Mouse (Mus musculus) CH12.LX (cell line): ENCODE data around the gene Itsn1. TPM values are rescaled to one million over a fixed set of nuclear protein-coding genes. Genes with fewer than 3 reads are reported as not detected.

Source experiments
- DNase-seq: peaks from one replicate; pipeline ENCODE4 v3.0.0-alpha.2; 2013; ENCODE audit errors: extremely low read depth
- H3K27ac ChIP-seq: 2 replicates; pipeline ENCODE4 v1.5.1; 2012; ENCODE audit warnings: low read depth, mild to moderate bottlenecking, control low read depth, moderate library complexity; ENCODE audit not compliant: insufficient read depth
- H3K27me3 ChIP-seq: replicated peaks from 2 replicates; pipeline ENCODE3; 2012; ENCODE audit warnings: inconsistent platforms
- H3K36me3 ChIP-seq, 2 experiments: replicated peaks in 1 of 2; 2 replicates each; pipeline versions ENCODE3 to v1.6.1; 2012; ENCODE audit warnings: inconsistent platforms in 1 of 2, low read length in 1 of 2, mild to moderate bottlenecking in 1 of 2, mixed read lengths in 1 of 2, moderate library complexity in 1 of 2; ENCODE audit not compliant: control insufficient read depth in 1 of 2, insufficient read depth in 1 of 2
- H3K4me1 ChIP-seq, 2 experiments: 2 replicates each; pipeline ENCODE4 v1.6.1; 2012; ENCODE audit warnings: inconsistent platforms in 1 of 2, moderate library complexity in 1 of 2; ENCODE audit not compliant: insufficient read depth in 2 of 2, control insufficient read depth in 1 of 2
- H3K4me2 ChIP-seq: 2 replicates; pipeline ENCODE4 v1.6.1; 2012; ENCODE audit warnings: low read depth, mild to moderate bottlenecking, control low read depth; ENCODE audit not compliant: poor library complexity, insufficient read depth, severe bottlenecking
- H3K4me3 ChIP-seq, 3 experiments: fragments of 150-350 bp in 1 of 3; sonication (generic) in 1 of 3; replicated peaks in 1 of 3; 2 replicates each; pipeline versions ENCODE3 to v1.5.1; 2011 to 2012; ENCODE audit warnings: low read depth in 2 of 3, low read length in 2 of 3, mild to moderate bottlenecking in 2 of 3, moderate library complexity in 2 of 3, control low read depth in 1 of 3, improper control_type of control experiment in 1 of 3, inconsistent platforms in 1 of 3, mixed read lengths in 1 of 3; ENCODE audit not compliant: poor library complexity in 1 of 3
- H3K79me2 ChIP-seq: replicated peaks from 2 replicates; pipeline ENCODE4 v1.6.1; 2012; ENCODE audit warnings: mild to moderate bottlenecking, moderate library complexity; ENCODE audit not compliant: control insufficient read depth, poor library complexity, insufficient read depth, severe bottlenecking; ENCODE audit errors: extremely low read depth
- H3K9ac ChIP-seq: 2 replicates; pipeline ENCODE4 v1.6.1; 2012; ENCODE audit warnings: low read depth, mild to moderate bottlenecking, control low read depth, moderate library complexity; ENCODE audit not compliant: insufficient read depth
- H3K9me3 ChIP-seq: replicated peaks from 2 replicates; pipeline ENCODE3; 2012; ENCODE audit warnings: low read length, inconsistent platforms, mixed read lengths
- BHLHE40 ChIP-seq: IDR thresholded peaks from 2 replicates; pipeline ENCODE4 v1.6.1; 2011; ENCODE audit warnings: mild to moderate bottlenecking, low read depth, low read length, improper control_type of control experiment
- CHD1 ChIP-seq: IDR thresholded peaks from 2 replicates; pipeline ENCODE4 v1.6.1; 2012; ENCODE audit warnings: low read depth, low read length, improper control_type of control experiment, inconsistent platforms
- CHD2 ChIP-seq: IDR thresholded peaks from 2 replicates; pipeline ENCODE4 v1.6.1; 2011; ENCODE audit warnings: low read length, improper control_type of control experiment
- E2F4 ChIP-seq: IDR thresholded peaks from 2 replicates; pipeline ENCODE4 v1.6.1; 2011; ENCODE audit warnings: low read depth, low read length, improper control_type of control experiment; ENCODE audit not compliant: insufficient replicate concordance
- EP300 ChIP-seq: IDR thresholded peaks from 2 replicates; pipeline ENCODE4 v1.6.1; 2011; ENCODE audit warnings: low read length, improper control_type of control experiment
- ETS1 ChIP-seq: conservative IDR thresholded peaks from 2 replicates; pipeline ENCODE4 v1.6.1; 2012; ENCODE audit warnings: low read depth, mild to moderate bottlenecking, inconsistent platforms, low read length, improper control_type of control experiment, moderate library complexity
- JUN ChIP-seq: IDR thresholded peaks from 2 replicates; pipeline ENCODE4 v1.6.1; 2011; ENCODE audit warnings: low read depth, mild to moderate bottlenecking, low read length, improper control_type of control experiment, moderate library complexity; ENCODE audit not compliant: insufficient read depth
- JUND ChIP-seq: conservative IDR thresholded peaks from 2 replicates; pipeline ENCODE4 v1.6.1; 2011; ENCODE audit warnings: low read depth, low read length, improper control_type of control experiment
- MAFK ChIP-seq: IDR thresholded peaks from 2 replicates; pipeline ENCODE4 v1.6.1; 2011; ENCODE audit warnings: low read length, improper control_type of control experiment; ENCODE audit not compliant: insufficient replicate concordance
- NELFE ChIP-seq: IDR thresholded peaks from 2 replicates; pipeline ENCODE4 v1.6.1; 2011; ENCODE audit warnings: low read depth, low read length, improper control_type of control experiment
- POLR2A ChIP-seq: IDR thresholded peaks from 2 replicates; pipeline ENCODE4 v1.6.1; 2011; ENCODE audit warnings: low read depth, mild to moderate bottlenecking, improper control_type of control experiment, low read length
- RCOR1 ChIP-seq: conservative IDR thresholded peaks from 2 replicates; pipeline ENCODE4 v1.6.1; 2012; ENCODE audit warnings: low read depth, mild to moderate bottlenecking, inconsistent platforms, low read length, improper control_type of control experiment
- SIN3A ChIP-seq: IDR thresholded peaks from 2 replicates; pipeline ENCODE4 v1.6.1; 2012; ENCODE audit warnings: low read length, improper control_type of control experiment, inconsistent platforms
- SMC3 ChIP-seq: IDR thresholded peaks from 2 replicates; pipeline ENCODE4 v1.6.1; 2011; ENCODE audit warnings: low read depth, low read length, improper control_type of control experiment
- TCF12 ChIP-seq: IDR thresholded peaks from 2 replicates; pipeline ENCODE4 v1.6.1; 2014; ENCODE audit warnings: low read depth, mild to moderate bottlenecking, inconsistent platforms, low read length, improper control_type of control experiment
- UBTF ChIP-seq: IDR thresholded peaks from 2 replicates; pipeline ENCODE4 v1.6.1; 2012; ENCODE audit warnings: low read depth, mild to moderate bottlenecking, inconsistent platforms, low read length, improper control_type of control experiment, moderate library complexity
- ZC3H11A ChIP-seq: IDR thresholded peaks from 2 replicates; pipeline ENCODE4 v1.6.1; 2012; ENCODE audit warnings: low read depth, mild to moderate bottlenecking, inconsistent platforms, low read length, improper control_type of control experiment
- ZKSCAN1 ChIP-seq: IDR thresholded peaks from 2 replicates; pipeline ENCODE4 v1.6.1; 2012; ENCODE audit warnings: low read depth, inconsistent platforms, low read length, improper control_type of control experiment, borderline replicate concordance
- ZMIZ1 ChIP-seq: IDR thresholded peaks from 2 replicates; pipeline ENCODE4 v1.6.1; 2012; ENCODE audit warnings: low read depth, mild to moderate bottlenecking, inconsistent platforms, low read length, improper control_type of control experiment
- dilution Hi-C: fragments of 300-500 bp; cut with MboI; formaldehyde crosslinking; loops from 2 replicates; pipeline ENCODE4 v1.14.3; 2020; ENCODE audit warnings: low sequenced_read_pairs; ENCODE audit not compliant: extremely low pct_unique_long_range_greater_than_20kb, extremely low pct_ligation_motif_present
- in situ Hi-C: fragments of 300-500 bp; cut with MboI; formaldehyde crosslinking; loops from 3 replicates; pipeline ENCODE4 v1.14.3; 2019; ENCODE audit warnings: low sequenced_read_pairs, low pct_ligation_motif_present, low pct_unique_long_range_greater_than_20kb, mixed read lengths
- polyA plus RNA-seq: library from polyadenylated mRNA; unstranded; fragments of >175 nt; gene quantifications from 2 replicates; pipeline ENCODE4 v1.2.1, GENCODE M21; 2012; ENCODE audit warnings: low read depth; ENCODE audit not compliant: insufficient read length
- total RNA-seq, 2 experiments: library from RNA; depleted of rRNA; stranded (reverse); fragments of 300-350 nt in 1 of 2; fragments of >200 nt in 1 of 2; gene quantifications; 2 replicates each; pipeline ENCODE4 v1.2.3; 2012 to 2014

The Itsn1 gene
- total and polyA plus RNA-seq, 3 experiments: 32.5 to 54.5 (median 46.3) TPM

GRCm38 (mm10) chr16:91686369-91686768 is 42.7 kb upstream of the Itsn1 start (continued):
- TF ChIP-seq NELFE (no peak), UBTF (no peak), SMC3 (no peak), POLR2A (no peak), BHLHE40 (peak; percentile 96), TCF12 (no peak), SIN3A (peak; percentile 58), ETS1 (0 out of 2 replicates have a peak, but pooled peaks have one; percentile 23), MAFK (no peak), E2F4 (no peak), ZMIZ1 (no peak), JUND (0 out of 2 replicates have a peak, but pooled peaks have one; percentile 18), JUN (no peak), RCOR1 (no peak), CHD1 (no peak), ZKSCAN1 (no peak)

DNA sequence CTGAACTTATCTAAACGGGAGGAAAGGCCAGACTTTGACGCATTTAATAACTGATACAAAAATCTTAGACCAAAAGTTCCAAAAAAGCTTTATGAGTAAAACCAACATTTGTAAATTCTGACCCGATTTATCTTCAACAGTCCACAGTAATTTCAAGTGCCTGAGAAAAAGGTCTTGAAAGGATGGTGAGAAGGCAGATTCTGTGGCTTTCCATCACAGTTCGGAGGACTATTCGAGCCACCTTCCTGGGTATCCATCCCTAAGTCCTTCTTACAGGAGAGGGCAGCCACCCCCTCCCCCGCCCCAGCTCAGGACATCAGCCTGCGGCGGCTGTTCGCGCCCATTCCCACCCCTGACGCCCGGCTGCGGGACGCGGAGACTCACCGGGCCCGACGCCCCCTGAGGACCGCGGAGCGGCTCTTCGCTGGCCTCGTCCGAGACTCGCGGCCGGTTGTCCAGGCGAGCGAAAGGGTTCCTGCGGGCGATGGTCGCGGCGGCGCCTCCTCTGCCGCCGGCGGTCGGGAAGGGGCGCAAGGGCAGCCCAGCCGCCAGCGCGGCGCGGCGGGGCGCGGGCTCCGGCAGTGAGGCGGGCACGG is 41.0 kb upstream of the Itsn1 start:
- DNase-seq: no peak
- no peaks in the 10 kb centered on the region for H3K9me3 ChIP-seq
- in situ Hi-C loops: no loop called here
- peaks cover 10 to 54% of the 10 kb centered on the region in 2 experiments for H3K4me1 ChIP-seq
- H3K4me3 ChIP-seq: peak overlapping the region; percentile 59 to 97 (median 87)
- dilution Hi-C loops: no loop called here
- peak overlapping the region; percentile 70 for H3K27ac ChIP-seq
- H3K36me3 ChIP-seq: peaks cover 35 to 59% of the 10 kb centered on the region in 2 experiments
- H3K9ac ChIP-seq: peak overlapping the region; percentile 84
- peak overlapping the region; percentile 94 for H3K4me2 ChIP-seq
- TF ChIP-seq MAFK (no peak), EP300 (peak; percentile 31; the same call in 1 of the 2 replicates), ZC3H11A (no peak), UBTF (0 out of 2 replicates have a peak, but pooled peaks have one; percentile 59), CHD2 (peak; percentile 56; the same call in 1 of the 2 replicates), SIN3A (peak; percentile 45; the same call in 1 of the 2 replicates)
- peaks cover 33% of the 10 kb centered on the region for H3K79me2 ChIP-seq
- H3K27me3 ChIP-seq: no peaks in the 10 kb centered on the region
